Mouse (Mus musculus) lung, postnatal 0 days (tissue): ENCODE measurements around the gene Padi6.

Experiments used
- CTCF ChIP-seq: IDR thresholded peaks from 2 replicates; pipeline ENCODE4 v1.5.1; 2016; ENCODE audit warnings: antibody characterized with exemption, mild to moderate bottlenecking
- EP300 ChIP-seq: IDR thresholded peaks from 2 replicates; pipeline ENCODE4 v1.6.1; 2016; ENCODE audit warnings: antibody characterized with exemption, mild to moderate bottlenecking, control low read depth

GRCm38 (mm10) chr4:140771091-140771490, 28.6 kb upstream of the Padi6 start:
- TF ChIP-seq CTCF (no peak), EP300 (no peak)
